Mouse (Mus musculus) cerebellum, postnatal 36 days (tissue): ENCODE measurements around the gene Il9r.
A peak's percentile ranks its signal among the peaks of the same experiment; 100 is the strongest.

Experiments
- DNase-seq, 2 experiments: peaks; one replicate each; pipeline ENCODE4 v3.0.0; 2021 to 2022; ENCODE audit warnings: mixed read lengths in 2 of 2

Gene Il9r

DNA sequence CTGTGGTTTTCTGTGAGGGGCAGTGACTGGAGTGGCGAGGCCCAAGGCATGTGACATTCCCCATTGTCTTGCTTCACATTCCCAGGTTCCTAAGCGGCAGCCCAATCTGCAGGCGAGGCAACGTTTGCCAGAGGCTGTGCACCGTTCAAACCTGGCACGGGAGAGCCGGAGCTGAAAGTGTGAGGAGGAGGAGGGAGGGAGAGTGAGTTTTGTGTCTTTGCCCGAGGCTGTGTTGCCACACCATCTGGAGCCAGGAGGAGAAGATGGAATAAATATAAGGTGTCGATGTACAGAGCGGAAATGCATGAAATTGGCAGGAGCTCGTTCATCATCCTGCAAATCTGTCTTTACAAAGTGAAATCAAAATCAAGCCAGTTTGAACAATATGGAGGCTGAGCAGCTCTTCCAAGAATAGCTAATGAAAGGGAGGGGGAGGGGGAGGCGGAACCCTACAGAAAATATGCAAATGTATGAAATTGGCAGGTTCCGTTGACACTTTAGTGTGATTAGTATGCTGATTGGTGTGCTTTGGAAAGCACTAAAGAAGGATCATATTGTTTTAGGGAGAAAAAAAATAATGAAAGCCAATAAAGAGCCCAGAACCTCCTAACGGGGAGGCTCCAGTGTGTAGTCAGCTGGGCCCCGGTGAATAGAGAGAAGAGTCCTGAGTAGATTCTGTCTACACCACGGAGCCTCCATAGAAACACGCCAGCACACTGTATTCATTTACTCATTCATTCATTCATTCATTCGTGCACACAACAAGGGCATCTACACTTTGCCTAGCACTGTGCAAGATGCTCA is 42.1 kb downstream of the Il9r start:
- DNase-seq: peak; percentile 35 to 43

DNA sequence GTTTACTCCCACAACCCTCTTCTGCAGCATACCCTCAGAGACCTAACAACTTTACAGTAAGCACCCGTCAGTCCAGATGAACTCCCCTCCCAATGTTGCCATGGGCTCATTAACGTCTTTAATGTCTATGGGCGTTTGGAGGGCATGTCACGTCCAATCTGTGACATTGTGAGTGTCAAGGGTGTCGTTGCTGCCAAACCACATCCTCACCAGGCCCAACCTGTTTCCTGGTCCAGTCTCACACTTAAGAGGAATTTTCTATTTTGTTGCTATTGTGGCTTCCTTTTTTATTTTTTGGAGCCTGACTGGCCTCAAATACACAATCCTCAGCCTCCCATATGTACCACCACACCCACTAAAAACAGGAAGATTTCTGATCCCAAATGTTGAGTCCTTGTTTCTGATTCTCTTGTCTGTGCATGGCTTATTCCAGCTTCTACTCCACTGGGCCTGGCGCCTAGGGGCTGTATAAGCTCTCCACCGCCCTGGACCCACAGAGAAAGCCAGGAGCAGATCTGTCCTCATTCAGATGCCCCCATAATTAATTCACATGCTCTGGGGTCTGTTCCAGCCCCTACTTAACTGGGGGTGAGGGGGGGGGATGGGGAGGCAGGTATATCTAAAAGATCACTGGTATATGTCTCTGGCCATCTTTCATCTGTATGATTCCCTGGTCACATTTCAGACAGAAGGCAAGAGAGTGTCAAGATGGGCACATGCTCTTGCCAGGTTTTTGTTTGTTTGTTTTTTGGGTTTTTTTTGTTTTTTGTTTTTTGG is 43.0 kb downstream of the Il9r start:
- DNase-seq: no peak

DNA sequence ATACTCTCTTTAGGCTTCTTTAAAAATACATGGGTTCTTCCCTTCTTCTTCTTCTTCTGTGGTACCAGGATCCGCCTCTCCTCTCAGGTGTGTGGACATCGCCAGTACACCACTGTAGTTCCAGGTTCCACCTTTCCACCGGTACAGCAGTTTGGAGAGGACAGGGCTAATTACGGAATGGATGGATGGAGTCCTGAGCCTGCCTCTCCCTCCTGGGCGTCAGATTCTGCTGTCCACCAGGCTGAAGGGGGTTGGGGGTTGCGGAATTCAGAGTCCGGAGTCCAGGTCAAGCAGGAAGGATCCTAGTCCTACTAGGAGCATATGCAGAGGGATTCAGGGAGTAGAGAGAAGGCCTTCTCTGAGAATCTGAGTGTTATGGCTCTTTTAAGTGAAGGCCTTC is 46.9 kb downstream of the Il9r start:
- no peak for DNase-seq

DNA sequence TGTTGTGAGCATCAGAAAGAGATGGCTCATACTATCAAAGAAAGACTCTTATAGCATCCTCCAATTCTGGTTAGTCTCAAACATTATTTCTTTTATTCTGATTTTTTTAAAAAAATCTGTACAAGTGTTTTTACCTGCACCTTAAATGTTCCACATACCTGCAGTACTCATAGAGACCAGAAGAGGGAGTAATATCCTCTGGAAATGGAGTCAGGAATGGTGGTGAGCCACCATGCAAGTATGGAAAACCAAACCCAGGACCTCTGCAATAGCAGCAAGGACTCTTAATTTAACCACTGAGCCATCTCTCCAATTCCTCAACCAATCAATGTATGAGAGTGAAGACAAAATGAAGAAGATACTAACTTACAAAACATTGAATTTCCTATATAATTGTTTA is 47.3 kb downstream of the Il9r start:
- DNase-seq: no peak

DNA sequence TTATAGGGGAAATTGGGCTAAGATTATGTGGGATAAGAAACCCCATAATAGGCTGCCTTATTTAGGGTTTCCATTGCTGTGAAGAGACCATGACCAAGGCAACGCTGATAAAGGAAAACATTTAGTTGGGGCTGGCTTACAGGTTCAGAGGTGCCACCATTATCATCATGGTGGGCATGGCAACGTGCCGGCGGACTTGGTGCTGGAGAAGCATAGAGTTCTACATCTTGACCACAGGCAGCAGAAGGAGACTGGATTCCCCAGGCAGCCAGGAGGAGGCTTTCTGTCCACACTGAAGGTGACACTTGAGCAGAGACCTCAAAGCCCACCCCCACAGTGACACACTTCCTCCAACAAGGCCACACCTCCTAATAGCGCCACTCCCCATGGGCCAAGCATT is 48.8 kb downstream of the Il9r start:
- DNase-seq: no peak

DNA sequence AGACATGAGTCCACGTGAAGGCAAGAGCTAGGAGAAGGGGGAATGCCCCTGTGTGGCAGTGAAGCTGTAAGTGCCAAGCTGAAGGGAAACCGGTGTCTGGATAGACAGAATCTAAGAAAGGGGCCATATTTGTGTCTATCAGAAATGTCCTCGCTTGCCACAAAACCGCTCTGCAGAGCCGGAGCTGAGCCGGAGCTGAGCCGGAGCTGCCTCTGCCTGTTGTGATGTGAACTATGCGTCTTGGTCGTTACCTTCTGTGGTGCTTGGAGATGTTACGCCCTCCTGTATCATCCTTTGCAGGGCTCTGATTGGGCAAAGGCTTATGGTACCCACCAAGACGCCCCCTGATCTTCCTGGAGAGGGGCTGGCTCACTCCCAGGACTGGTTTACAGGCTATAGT is 50.5 kb downstream of the Il9r start:
- no peak for DNase-seq

GRCm38 (mm10) chr11:32142771-32143170 is 57.3 kb downstream of the Il9r start:
- DNase-seq: no peak

- peak in 1 of 2 experiments; percentile 26 for DNase-seq
Measured at GRCm38 (mm10) chr11:32141627-32142586, 58.2 kb downstream of the Il9r start.

GRCm38 (mm10) chr11:32141034-32141433 is 59.0 kb downstream of the Il9r start:
- DNase-seq: peak; percentile 68 to 71

DNA sequence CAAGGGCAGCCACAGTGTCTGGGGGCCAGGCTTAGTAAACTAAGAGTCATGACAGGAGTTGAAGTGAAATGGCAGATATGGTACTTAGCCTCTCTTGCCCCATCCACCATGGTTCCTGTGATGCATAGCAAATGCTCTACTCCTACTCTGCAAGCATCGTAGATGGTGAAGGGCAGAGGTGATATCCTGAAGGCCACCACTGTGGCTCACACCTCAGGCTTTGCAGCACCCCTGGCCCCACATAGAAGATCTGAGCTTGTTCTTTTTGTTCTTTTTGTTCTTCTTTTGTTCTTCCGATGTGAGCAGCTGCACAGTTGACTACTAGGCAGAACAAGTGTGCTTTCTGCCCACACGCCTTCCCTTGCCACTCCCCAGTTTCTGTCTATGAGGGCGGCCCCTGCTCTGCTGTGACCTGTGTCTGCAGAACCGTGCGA is 60.5 kb downstream of the Il9r start:
- no peak for DNase-seq

- DNase-seq: no peak
Measured at GRCm38 (mm10) chr11:32138614-32138964, 61.5 kb downstream of the Il9r start.

- no peak for DNase-seq
Measured at GRCm38 (mm10) chr11:32137719-32138613, 62.1 kb downstream of the Il9r start.
